Mouse (Mus musculus) gastrocnemius, adult 18-20 months (tissue): ENCODE measurements around the gene Olfr705. TPM values are rescaled to one million over a fixed set of nuclear protein-coding genes. Genes with fewer than 3 reads are reported as not detected.
"Not testable (repeated sequence)": the region's sequence is repeated elsewhere in the genome, so short reads cannot be mapped to it uniquely, and the experiment has no call there.

Experiments
- DNase-seq: peaks from one replicate; pipeline ENCODE4 v3.0.0; 2021; ENCODE audit warnings: low spot score
- long read RNA-seq, 2 experiments: library from polyadenylated mRNA; stranded (forward); transcript quantifications; one replicate each; pipeline ENCODE4 v2.0.0; 2021
- total RNA-seq, 2 experiments: library from RNA; stranded (reverse); gene quantifications; 2 replicates each; pipeline ENCODE4 v1.2.3; 2021

The Olfr705 gene
- total RNA-seq = not detected
- long read RNA-seq, experiment 1 = 0 reads
- long read RNA-seq, experiment 2 = 0 reads

DNA sequence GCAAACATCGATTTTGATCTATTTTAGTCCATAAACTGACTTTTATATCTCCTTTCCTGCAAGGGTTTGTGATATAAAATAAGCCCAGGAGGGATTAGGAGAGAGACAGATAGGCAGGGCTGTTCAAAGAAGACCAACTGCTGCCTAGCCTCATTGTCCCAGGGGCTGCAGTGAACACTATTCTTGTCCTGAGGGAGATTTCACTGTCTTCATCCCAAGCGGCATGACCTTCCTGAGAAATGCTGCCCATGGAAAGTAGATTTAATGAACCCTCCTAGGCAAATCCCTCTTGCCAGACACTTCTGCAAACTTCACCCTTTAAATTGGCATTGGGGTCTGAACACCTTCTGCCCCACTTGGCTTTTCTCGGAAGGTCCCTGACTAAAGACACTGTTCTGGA is at the start of gene Olfr705:
Gene Olfr705, minus strand, starts transcription at position 101 of the 400 bp plus-strand sequence.
- no peak for DNase-seq

DNA sequence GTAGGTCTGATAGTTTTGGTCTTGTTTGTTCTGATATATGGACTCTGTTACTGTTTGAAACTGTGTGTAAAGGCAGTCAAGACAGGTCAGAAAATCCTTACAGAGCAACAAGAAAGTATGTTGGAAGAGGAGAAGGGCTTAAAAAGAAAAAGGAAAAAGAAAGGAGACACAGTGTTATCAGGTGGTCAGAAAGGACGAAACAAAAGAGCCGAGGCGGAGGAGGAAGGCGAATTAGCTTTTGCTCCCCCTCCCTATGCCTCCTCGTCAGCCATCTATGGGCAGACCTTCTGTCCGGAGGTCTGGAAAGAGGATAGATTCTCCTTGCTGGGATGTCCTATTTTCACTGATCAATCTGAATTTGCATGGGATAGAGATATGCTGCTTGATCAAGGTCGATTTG is 44.3 kb upstream of the Olfr705 start:
- not testable (repeated sequence) for DNase-seq

DNA sequence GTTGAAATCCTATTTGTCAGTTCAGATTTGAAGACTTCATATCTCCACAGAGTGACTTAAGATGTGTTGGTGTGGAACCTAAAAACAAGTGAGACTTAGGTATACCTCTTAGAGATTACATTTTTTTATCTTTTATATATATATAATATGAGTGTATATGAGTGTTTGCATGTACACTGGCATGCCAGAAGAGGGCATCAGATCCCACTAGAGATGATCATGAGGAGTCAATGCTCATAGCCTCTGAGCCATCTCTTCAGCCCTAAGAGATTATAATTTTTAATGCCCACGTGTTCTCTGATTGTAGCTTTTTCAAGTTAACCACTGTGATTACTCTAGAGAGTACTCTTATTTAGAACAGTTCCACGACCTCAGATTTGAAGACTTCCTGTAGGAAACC is 31.0 kb upstream of the Olfr705 start, which contains the start of gene Olfr1532-ps1:
Gene Olfr1532-ps1, plus strand, starts transcription at position 326 of the 400 bp plus-strand sequence.
- no peak for DNase-seq

DNA sequence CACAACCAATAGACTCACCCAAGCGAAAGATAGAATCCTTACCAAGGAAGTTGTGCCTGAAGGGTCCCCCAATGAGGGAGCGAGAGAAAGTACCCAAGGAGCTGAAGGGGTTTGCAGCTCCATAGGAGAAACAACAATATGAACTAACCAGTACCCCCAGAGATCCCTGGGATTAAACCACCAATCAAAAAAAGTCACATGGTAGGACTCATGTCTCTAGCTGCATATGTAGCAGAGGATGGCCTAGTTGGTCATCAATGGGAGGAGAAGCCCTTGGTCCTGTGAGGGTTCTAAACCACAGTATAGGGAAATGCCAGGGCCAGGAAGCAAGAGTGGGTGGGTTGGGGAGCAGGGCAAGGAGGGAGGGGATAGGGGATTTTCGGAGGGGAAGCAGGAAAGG is 24.4 kb upstream of the Olfr705 start, which contains the start of gene Olfr707:
Gene Olfr707, minus strand, starts transcription at position 101 of the 400 bp plus-strand sequence.
- DNase-seq = not testable (repeated sequence)

DNA sequence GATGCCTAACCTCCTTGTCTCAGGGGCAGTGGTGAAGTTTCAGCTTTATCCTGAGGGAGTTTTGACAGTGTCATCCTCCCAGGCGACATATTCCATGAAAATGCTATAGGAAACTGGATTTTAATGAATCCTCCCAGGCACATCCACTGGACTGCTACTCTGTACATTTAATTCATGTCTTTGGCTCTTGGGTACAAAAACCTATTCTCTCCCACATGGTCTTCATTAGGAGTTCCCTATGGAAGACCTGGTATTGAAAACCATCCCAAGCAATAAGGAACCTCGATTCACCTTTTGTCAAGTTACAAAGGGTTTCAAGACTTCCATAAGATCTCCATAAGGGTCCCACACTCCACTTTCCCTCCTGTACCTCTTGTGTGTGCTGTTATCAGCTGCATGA is 11.4 kb upstream of the Olfr705 start, which contains the start of gene Olfr706:
Gene Olfr706, minus strand, starts transcription at position 101 of the 400 bp plus-strand sequence.
- DNase-seq = no peak

DNA sequence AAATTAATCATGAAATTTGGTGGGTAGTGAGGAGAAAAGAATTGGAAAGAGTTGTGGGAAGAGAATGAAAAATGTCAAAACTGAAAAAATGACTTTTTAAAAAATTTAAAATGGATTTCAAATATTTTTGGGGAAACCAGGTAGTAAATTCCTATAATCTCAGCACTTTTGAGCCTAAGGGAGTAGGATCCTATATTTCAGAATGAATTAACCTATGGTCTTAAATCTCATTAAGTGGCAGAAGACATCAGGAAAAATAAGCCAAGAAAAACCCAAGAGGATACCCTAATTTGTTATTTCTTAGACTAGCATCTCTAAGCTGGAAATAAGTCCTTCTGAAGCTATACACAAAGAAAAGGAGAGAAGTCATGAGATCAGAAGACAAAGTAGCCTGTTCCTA is 13.8 kb downstream of the Olfr705 start, which contains the start of gene Olfr704:
Gene Olfr704, plus strand, starts transcription at position 301 of the 400 bp plus-strand sequence.
- DNase-seq = no peak

DNA sequence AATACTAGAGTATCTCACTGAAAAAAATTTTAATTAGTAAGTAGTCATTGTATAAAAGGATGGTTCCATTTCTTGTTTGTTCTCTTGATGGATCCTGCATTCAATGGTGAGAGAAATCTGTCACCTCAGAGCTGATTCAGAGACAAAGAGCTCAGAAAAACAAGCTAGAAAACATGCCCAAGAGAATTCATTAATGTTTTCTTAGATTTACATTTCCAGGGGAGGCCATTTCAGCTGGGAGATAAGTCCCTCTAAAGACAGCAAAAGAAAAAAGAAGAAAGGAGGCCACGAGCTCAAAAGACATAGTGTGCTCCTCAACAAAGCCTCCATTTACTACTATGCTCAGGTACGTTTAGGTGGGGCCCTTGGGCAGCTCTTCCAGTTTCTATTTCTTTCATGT is 33.6 kb downstream of the Olfr705 start, which contains the start of gene Olfr703:
Gene Olfr703, plus strand, starts transcription at position 301 of the 400 bp plus-strand sequence.
- no peak for DNase-seq

DNA sequence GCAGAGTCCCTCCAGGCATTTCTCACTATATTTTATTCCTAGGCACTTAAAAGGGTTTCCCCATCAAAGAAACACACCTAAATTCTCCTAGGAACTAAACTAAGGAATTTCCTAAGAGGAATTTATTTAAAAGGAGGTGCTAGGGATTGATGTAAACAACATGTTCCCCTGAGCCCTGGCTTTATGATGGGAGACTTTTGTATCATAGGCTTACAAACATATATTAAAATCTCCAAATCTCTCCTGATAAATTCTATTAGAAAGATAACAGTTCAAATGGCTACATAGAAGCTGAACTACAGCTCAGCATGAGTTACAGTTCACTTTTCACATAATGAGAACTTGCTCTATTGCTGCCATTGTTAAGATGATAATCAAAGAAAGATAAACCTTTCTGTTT is 42.9 kb downstream of the Olfr705 start, which contains the start of gene Olfr702:
Gene Olfr702, minus strand, starts transcription at position 101 of the 400 bp plus-strand sequence.
- no peak for DNase-seq

Other genes starting within 250 kb of the Olfr705 start
- not detected for gene Olfr693, start 196.3 kb downstream of the Olfr705 start, total RNA-seq
- not detected for gene Olfr694, start 185.1 kb downstream of the Olfr705 start, total RNA-seq
- gene Olfr695, start 160.5 kb downstream of the Olfr705 start, total RNA-seq = not detected
- gene Olfr697, start 134.4 kb downstream of the Olfr705 start, total RNA-seq = not detected
- not detected for gene Olfr698, start 121.5 kb downstream of the Olfr705 start, total RNA-seq
- gene Olfr699, start 83.7 kb downstream of the Olfr705 start, total RNA-seq = not detected
- gene Olfr700, start 68.1 kb downstream of the Olfr705 start, total RNA-seq = not detected
- not detected for gene Olfr701, start 62.8 kb downstream of the Olfr705 start, total RNA-seq
- not detected for gene Olfr702, start 43.0 kb downstream of the Olfr705 start, total RNA-seq
- not detected for gene Olfr703, start 33.5 kb downstream of the Olfr705 start, total RNA-seq
- gene Olfr704, start 13.7 kb downstream of the Olfr705 start, total RNA-seq = not detected
- gene Olfr706, start 11.3 kb upstream of the Olfr705 start, total RNA-seq = not detected
- not detected for gene Olfr707, start 24.4 kb upstream of the Olfr705 start, total RNA-seq
- not detected for gene Olfr1532-ps1, start 31.1 kb upstream of the Olfr705 start, total RNA-seq
- gene Olfr709-ps1, start 55.3 kb upstream of the Olfr705 start, total RNA-seq = not detected
- gene Olfr710, start 71.4 kb upstream of the Olfr705 start, total RNA-seq = not detected
- gene Olfr6, start 87.0 kb upstream of the Olfr705 start, total RNA-seq = not detected
- gene Olfr711, start 98.6 kb upstream of the Olfr705 start, total RNA-seq = not detected
- not detected for gene Olfr2, start 129.2 kb upstream of the Olfr705 start, total RNA-seq
- not detected for gene Olfr713, start 154.3 kb upstream of the Olfr705 start, total RNA-seq
- not detected for gene Olfr714, start 194.1 kb upstream of the Olfr705 start, total RNA-seq
- not detected for gene Olfr17, start 216.3 kb upstream of the Olfr705 start, total RNA-seq
- not detected for gene Olfr715b, start 233.5 kb upstream of the Olfr705 start, total RNA-seq